Mouse (Mus musculus) forebrain, embryonic 11.5 days (tissue): Measurements from ENCODE around the gene Mymx. TPM values are rescaled to one million over a fixed set of nuclear protein-coding genes. Genes with fewer than 3 reads are reported as not detected.

ENCODE experiments used
- ATAC-seq: fragments of 200-750 bp; cut with Nextera tagmentation; replicated peaks from 2 replicates; pipeline ENCODE4 v1.8.0; 2017; ENCODE audit warnings: moderate TSS enrichment; ENCODE audit not compliant: low FRiP score
- DNase-seq: peaks from one replicate; pipeline ENCODE4 v3.0.0-alpha.2; 2017; ENCODE audit warnings: low spot score
- H3K27ac ChIP-seq: fragments of 300-500 bp; sonication (generic); 2 replicates; pipeline ENCODE4 v1.5.1; 2014; ENCODE audit warnings: low read depth, low read length
- H3K27me3 ChIP-seq: fragments of 300-500 bp; sonication (generic); 2 replicates; pipeline ENCODE4 v1.6.1; 2014; ENCODE audit warnings: mild to moderate bottlenecking, low read length, mixed read lengths; ENCODE audit not compliant: control insufficient read depth, insufficient read depth
- H3K36me3 ChIP-seq: fragments of 300-500 bp; sonication (generic); 2 replicates; pipeline ENCODE4 v1.6.1; 2014; ENCODE audit warnings: mild to moderate bottlenecking, low read length, moderate library complexity, mixed read lengths; ENCODE audit not compliant: control insufficient read depth, insufficient read depth
- H3K4me1 ChIP-seq: fragments of 300-500 bp; sonication (generic); replicated peaks from 2 replicates; pipeline ENCODE4 v1.6.1; 2014; ENCODE audit warnings: low read length, mixed read lengths; ENCODE audit not compliant: control insufficient read depth, insufficient read depth
- H3K4me2 ChIP-seq: fragments of 300-500 bp; sonication (generic); 2 replicates; pipeline ENCODE4 v1.6.1; 2014; ENCODE audit warnings: low read depth, mild to moderate bottlenecking, low read length, moderate library complexity, mixed read lengths; ENCODE audit not compliant: severe bottlenecking
- H3K4me3 ChIP-seq: fragments of 300-500 bp; sonication (generic); 2 replicates; pipeline ENCODE4 v1.5.1; 2014; ENCODE audit warnings: low read depth, low read length
- H3K9ac ChIP-seq: fragments of 300-500 bp; sonication (generic); 2 replicates; pipeline ENCODE4 v1.6.1; 2014; ENCODE audit warnings: low read length
- H3K9me3 ChIP-seq: fragments of 300-500 bp; sonication (generic); 2 replicates; pipeline ENCODE4 v1.6.1; 2016; ENCODE audit warnings: low read length, mixed read lengths; ENCODE audit not compliant: control insufficient read depth
- WGBS: fragments of 180-500 bp; shearing (Covaris S2); extraction: QIAGEN DNeasy Blood & Tissue Kit; methylation state at CpG from one replicate; pipeline ENCODE4 v1.1.7; 2014; 5-methylcytosine and 5-hydroxymethylcytosine counted together
- polyA plus RNA-seq: library from polyadenylated mRNA; unstranded; fragments of >200 nt; fragmentation: Nextera tagmentation; extraction: Ambion mirVana; gene quantifications from 2 replicates; pipeline ENCODE4 v1.2.1, GENCODE M21; 2014

Mymx gene
- polyA plus RNA-seq, 1 experiment from 2014 or later = not detected

GRCm38 (mm10) chr17:45565103-45565502 lies 36.8 kb downstream of the Mymx start:
- H3K36me3 ChIP-seq = peaks cover 32% of the 10 kb centered on the region
- H3K4me2 ChIP-seq = peak overlapping the region; percentile 93
- H3K9me3 ChIP-seq = no peaks in the 10 kb centered on the region
- 93% methylated on average over 11 of the region's 11 CpGs for WGBS
- peak overlapping the region; percentile 89 for H3K9ac ChIP-seq
- DNase-seq (no peak), ATAC-seq (no peak)
- H3K27ac ChIP-seq = no peak overlapping the region
- no peaks in the 10 kb centered on the region for H3K27me3 ChIP-seq
- H3K4me1 ChIP-seq = peaks cover 10% of the 10 kb centered on the region; the same call in 1 of the 2 replicates
- peak overlapping the region; percentile 86 for H3K4me3 ChIP-seq

- Histone ChIP-seq H3K9me3 (no peaks in the 10 kb centered on the region), H3K9ac (peak overlapping the region; percentile 89), H3K27me3 (no peaks in the 10 kb centered on the region), H3K4me2 (peak overlapping the region; percentile 93), H3K4me3 (peak overlapping the region; percentile 86), H3K27ac (peak overlapping the region; percentile 84), H3K4me1 (peaks cover 10% of the 10 kb centered on the region; the same call in 1 of the 2 replicates), H3K36me3 (peaks cover 28% of the 10 kb centered on the region)
- ATAC-seq (0 out of 2 replicates have a peak, but pooled peaks have one; percentile 1), DNase-seq (peak; percentile 74)
- 11% methylated on average over 18 of the region's 18 CpGs for WGBS
Observed at GRCm38 (mm10) chr17:45564531-45565084, 37.3 kb downstream of the Mymx start.

GRCm38 (mm10) chr17:45563655-45564530 lies 38.0 kb downstream of the Mymx start, which contains the start of gene Slc35b2:
Slc35b2 (plus strand) TSS chr17:45563874.
- Histone ChIP-seq H3K4me2 (peak within 1 kb of the TSS; percentile 93), H3K27ac (peak within 1 kb of the TSS; percentile 84), H3K4me3 (peak within 1 kb of the TSS; percentile 86), H3K9ac (peak within 1 kb of the TSS; percentile 89), H3K9me3 (no peaks in the 10 kb centered on the region), H3K36me3 (peaks cover 21% of the 10 kb centered on the region), H3K27me3 (no peaks in the 10 kb centered on the region), H3K4me1 (peaks cover 8% of the 10 kb centered on the region; the same call in 1 of the 2 replicates)
- ATAC-seq = peak; percentile 87
- peak; percentile 97 for DNase-seq
- under 1% methylated on average over 59 of the region's 61 CpGs for WGBS

- DNase-seq (no peak), ATAC-seq (no peak)
- H3K4me1 ChIP-seq = peaks cover 8% of the 10 kb centered on the region; the same call in 1 of the 2 replicates
- WGBS = 84% methylated on average over 12 of the region's 12 CpGs
- H3K27ac ChIP-seq = no peak overlapping the region
- no peaks in the 10 kb centered on the region for H3K27me3 ChIP-seq
- H3K4me2 ChIP-seq = no peak overlapping the region
- no peak overlapping the region for H3K9ac ChIP-seq
- no peak overlapping the region; the same call in 1 of the 2 replicates for H3K4me3 ChIP-seq
- H3K36me3 ChIP-seq = peaks cover 14% of the 10 kb centered on the region
- H3K9me3 ChIP-seq = no peaks in the 10 kb centered on the region
Observed at GRCm38 (mm10) chr17:45563216-45563615, 38.7 kb downstream of the Mymx start.

GRCm38 (mm10) chr17:45559732-45560525 lies 42.0 kb downstream of the Mymx start:
- H3K27ac ChIP-seq = no peak overlapping the region
- peaks cover 8% of the 10 kb centered on the region for H3K4me1 ChIP-seq
- H3K27me3 ChIP-seq = peaks cover 4% of the 10 kb centered on the region; the same call in 1 of the 2 replicates
- no peak for DNase-seq
- no peak overlapping the region for H3K4me2 ChIP-seq
- no peak overlapping the region for H3K9ac ChIP-seq
- no peaks in the 10 kb centered on the region for H3K9me3 ChIP-seq
- 90% methylated on average over 15 of the region's 15 CpGs for WGBS
- H3K36me3 ChIP-seq = no peaks in the 10 kb centered on the region
- H3K4me3 ChIP-seq = no peak overlapping the region
- no peak for ATAC-seq

- Histone ChIP-seq H3K4me3 (no peak overlapping the region), H3K27ac (no peak overlapping the region), H3K27me3 (peaks cover 4% of the 10 kb centered on the region; the same call in 1 of the 2 replicates), H3K4me2 (no peak overlapping the region), H3K9ac (no peak overlapping the region), H3K9me3 (no peaks in the 10 kb centered on the region), H3K36me3 (no peaks in the 10 kb centered on the region), H3K4me1 (peaks cover 3% of the 10 kb centered on the region)
- DNase-seq (peak; percentile 45), ATAC-seq (no peak)
- 67% methylated on average over 16 of the region's 16 CpGs for WGBS
Observed at GRCm38 (mm10) chr17:45557998-45558862, 43.7 kb downstream of the Mymx start.

- DNase-seq (no peak), ATAC-seq (no peak)
- Histone ChIP-seq H3K36me3 (no peaks in the 10 kb centered on the region), H3K4me3 (no peak overlapping the region), H3K27me3 (peaks cover 4% of the 10 kb centered on the region; the same call in 1 of the 2 replicates), H3K9me3 (no peaks in the 10 kb centered on the region), H3K4me2 (no peak overlapping the region), H3K4me1 (peaks cover 3% of the 10 kb centered on the region), H3K9ac (no peak overlapping the region), H3K27ac (no peak overlapping the region)
- WGBS = 67% methylated on average over 6 of the region's 7 CpGs
Observed at GRCm38 (mm10) chr17:45557246-45557824, 44.6 kb downstream of the Mymx start.
